Mouse (Mus musculus) heart, embryonic 16.5 days (tissue): ENCODE results near the gene Trim9. TPM values are rescaled to one million over a fixed set of nuclear protein-coding genes. Genes with fewer than 3 reads are reported as not detected.

Experiments
- ATAC-seq: fragments of 200-750 bp; cut with Nextera tagmentation; replicated peaks from 2 replicates; pipeline ENCODE4 v1.8.0; 2017; ENCODE audit warnings: moderate number of reproducible peaks; ENCODE audit not compliant: insufficient read depth, low FRiP score; ENCODE audit errors: extremely low read depth
- H3K27ac ChIP-seq: fragments of 300-500 bp; sonication (generic); 2 replicates; pipeline ENCODE4 v1.5.1; 2014; ENCODE audit warnings: mild to moderate bottlenecking, low read length, control low read depth, moderate library complexity
- H3K27me3 ChIP-seq: fragments of 300-500 bp; sonication (generic); 2 replicates; pipeline ENCODE4 v1.6.1; 2014; ENCODE audit warnings: low read length, mixed read lengths; ENCODE audit not compliant: control insufficient read depth, insufficient read depth
- H3K36me3 ChIP-seq: fragments of 300-500 bp; sonication (generic); 2 replicates; pipeline ENCODE4 v1.6.1; 2014; ENCODE audit not compliant: control insufficient read depth, insufficient read depth
- H3K4me1 ChIP-seq: fragments of 300-500 bp; sonication (generic); 2 replicates; pipeline ENCODE4 v1.6.1; 2014; ENCODE audit warnings: low read length, mixed read lengths; ENCODE audit not compliant: control insufficient read depth, insufficient read depth
- H3K4me2 ChIP-seq: fragments of 300-500 bp; sonication (generic); 2 replicates; pipeline ENCODE4 v1.6.1; 2014; ENCODE audit warnings: low read depth, mild to moderate bottlenecking, control low read depth, low read length
- H3K4me3 ChIP-seq: fragments of 300-500 bp; sonication (generic); 2 replicates; pipeline ENCODE4 v1.5.1; 2014; ENCODE audit warnings: mild to moderate bottlenecking, control low read depth, low read length
- H3K9ac ChIP-seq: fragments of 300-500 bp; sonication (generic); 2 replicates; pipeline ENCODE4 v1.6.1; 2014; ENCODE audit warnings: low read length, control low read depth
- H3K9me3 ChIP-seq: fragments of 300-500 bp; sonication (generic); replicated peaks from 2 replicates; pipeline ENCODE4 v1.6.1; 2016; ENCODE audit warnings: low read length; ENCODE audit not compliant: control insufficient read depth
- WGBS: fragments of 180-500 bp; shearing (Covaris S2); extraction: QIAGEN DNeasy Blood & Tissue Kit; methylation state at CpG from one replicate; pipeline ENCODE4 v1.1.7; 2014; 5-methylcytosine and 5-hydroxymethylcytosine counted together
- polyA plus RNA-seq: library from polyadenylated mRNA; unstranded; fragments of >200 nt; fragmentation: Nextera tagmentation; extraction: Ambion mirVana; gene quantifications from 2 replicates; pipeline ENCODE4 v1.2.1, GENCODE M21; 2015

Gene Trim9
- polyA plus RNA-seq, 1 experiment from 2014 or later = 0.11 TPM

- Histone ChIP-seq H3K4me1 (no peaks in the 10 kb centered on the region), H3K9ac (no peak overlapping the region), H3K27ac (no peak overlapping the region), H3K36me3 (peaks cover 17% of the 10 kb centered on the region), H3K9me3 (no peaks in the 10 kb centered on the region), H3K4me2 (no peak overlapping the region), H3K27me3 (no peaks in the 10 kb centered on the region), H3K4me3 (no peak overlapping the region)
- no peak for ATAC-seq
- 69% methylated on average over 16 of the region's 16 CpGs for WGBS
Observed at GRCm38 (mm10) chr12:70216229-70216800, 131.1 kb downstream of the Trim9 start.

- no peaks in the 10 kb centered on the region for H3K27me3 ChIP-seq
- H3K27ac ChIP-seq = no peak overlapping the region
- no peak for ATAC-seq
- H3K4me1 ChIP-seq = no peaks in the 10 kb centered on the region
- no peak overlapping the region for H3K4me3 ChIP-seq
- H3K9ac ChIP-seq = no peak overlapping the region
- peaks cover 9% of the 10 kb centered on the region for H3K36me3 ChIP-seq
- WGBS = 73% methylated on average over 8 of the region's 8 CpGs
- H3K4me2 ChIP-seq = no peak overlapping the region
- H3K9me3 ChIP-seq = no peaks in the 10 kb centered on the region
Observed at GRCm38 (mm10) chr12:70214281-70214680, 133.1 kb downstream of the Trim9 start.

- 85% methylated on average over 6 of the region's 6 CpGs for WGBS
- no peak for ATAC-seq
Observed at GRCm38 (mm10) chr12:70213601-70214000, 133.8 kb downstream of the Trim9 start.

GRCm38 (mm10) chr12:70212501-70212900 lies 134.9 kb downstream of the Trim9 start:
- WGBS = 80% methylated on average over 4 of the region's 4 CpGs
- ATAC-seq = no peak
- H3K4me3 ChIP-seq = no peak overlapping the region
- H3K9ac ChIP-seq = no peak overlapping the region
- no peaks in the 10 kb centered on the region for H3K4me1 ChIP-seq
- no peaks in the 10 kb centered on the region for H3K27me3 ChIP-seq
- H3K9me3 ChIP-seq = no peaks in the 10 kb centered on the region
- no peak overlapping the region for H3K4me2 ChIP-seq
- peaks cover 4% of the 10 kb centered on the region; the same call in 1 of the 2 replicates for H3K36me3 ChIP-seq
- no peak overlapping the region for H3K27ac ChIP-seq

More at GRCm38 (mm10) chr12:70213601-70214000, 133.8 kb downstream of the Trim9 start:
- Histone ChIP-seq H3K9me3 (no peaks in the 10 kb centered on the region), H3K27me3 (no peaks in the 10 kb centered on the region), H3K9ac (no peak overlapping the region), H3K4me3 (no peak overlapping the region), H3K36me3 (peaks cover 6% of the 10 kb centered on the region; the same call in 1 of the 2 replicates), H3K27ac (no peak overlapping the region), H3K4me1 (no peaks in the 10 kb centered on the region), H3K4me2 (no peak overlapping the region)

DNA sequence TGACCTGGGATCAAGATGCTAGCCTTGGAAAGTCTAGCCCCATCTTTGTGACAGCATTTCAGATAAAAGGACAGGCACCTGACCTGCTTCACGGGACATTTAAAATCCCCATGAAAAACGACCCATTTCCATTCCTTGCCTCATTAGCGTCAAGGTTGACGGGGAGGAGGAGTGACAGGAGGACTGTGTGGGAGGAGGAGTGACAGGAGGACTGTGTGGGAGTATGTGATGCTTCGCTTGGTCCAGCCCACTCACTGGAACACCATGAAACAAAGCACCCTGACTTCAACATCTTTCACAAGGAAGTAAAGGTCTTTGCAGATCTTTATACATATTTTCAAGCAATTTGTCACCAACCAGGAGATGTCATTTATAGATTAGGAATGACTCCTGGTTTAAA lies 139.2 kb downstream of the Trim9 start:
- H3K9me3 ChIP-seq = no peaks in the 10 kb centered on the region
- no peak overlapping the region for H3K4me3 ChIP-seq
- no peak overlapping the region for H3K27ac ChIP-seq
- H3K9ac ChIP-seq = no peak overlapping the region
- H3K27me3 ChIP-seq = no peaks in the 10 kb centered on the region
- WGBS = 69% methylated on average over 5 of the region's 5 CpGs
- H3K4me1 ChIP-seq = no peaks in the 10 kb centered on the region
- 0 out of 2 replicates have a peak, but pooled peaks cover 4% of the 10 kb centered on the region for H3K36me3 ChIP-seq
- no peak for ATAC-seq
- no peak overlapping the region for H3K4me2 ChIP-seq

GRCm38 (mm10) chr12:70204433-70204832 lies 143.0 kb downstream of the Trim9 start:
- ATAC-seq = no peak
- Histone ChIP-seq H3K4me1 (no peaks in the 10 kb centered on the region), H3K9ac (no peak overlapping the region), H3K27ac (no peak overlapping the region), H3K36me3 (peaks cover 3% of the 10 kb centered on the region; the same call in 1 of the 2 replicates), H3K27me3 (no peaks in the 10 kb centered on the region), H3K9me3 (no peaks in the 10 kb centered on the region), H3K4me3 (no peak overlapping the region), H3K4me2 (no peak overlapping the region)
- WGBS = 79% methylated on average over 8 of the region's 8 CpGs

GRCm38 (mm10) chr12:70201926-70202529 lies 145.4 kb downstream of the Trim9 start:
- Histone ChIP-seq H3K4me1 (no peaks in the 10 kb centered on the region), H3K27me3 (no peaks in the 10 kb centered on the region), H3K9ac (no peak overlapping the region), H3K27ac (no peak overlapping the region), H3K4me3 (no peak overlapping the region), H3K4me2 (no peak overlapping the region), H3K9me3 (no peaks in the 10 kb centered on the region), H3K36me3 (peaks cover 7% of the 10 kb centered on the region; the same call in 1 of the 2 replicates)
- 68% methylated on average over 5 of the region's 5 CpGs for WGBS
- ATAC-seq = no peak

DNA sequence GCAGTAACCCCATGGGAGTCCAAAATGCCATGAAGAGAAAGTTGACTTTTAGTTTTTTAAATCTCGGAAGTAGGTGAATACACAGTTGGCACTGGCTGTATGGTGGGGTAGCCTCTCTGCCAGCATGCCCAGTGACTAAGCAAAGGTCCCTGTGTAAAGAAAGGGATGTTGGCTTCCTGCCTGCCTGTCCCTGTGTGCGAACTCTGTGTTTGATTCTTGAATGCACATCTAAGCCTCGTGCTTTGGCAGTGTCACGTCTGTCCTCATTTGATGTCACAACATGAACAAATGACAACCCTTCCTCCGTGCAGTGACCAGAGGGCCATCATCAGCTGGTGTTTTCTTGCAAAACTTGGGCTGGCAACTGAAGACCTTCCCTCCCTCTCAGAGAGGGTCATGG lies 151.1 kb downstream of the Trim9 start:
- 88% methylated on average over 5 of the region's 5 CpGs for WGBS
- no peaks in the 10 kb centered on the region for H3K27me3 ChIP-seq
- no peaks in the 10 kb centered on the region for H3K9me3 ChIP-seq
- no peak overlapping the region for H3K4me3 ChIP-seq
- no peaks in the 10 kb centered on the region for H3K4me1 ChIP-seq
- H3K27ac ChIP-seq = no peak overlapping the region
- H3K9ac ChIP-seq = no peak overlapping the region
- H3K36me3 ChIP-seq = peaks cover 22% of the 10 kb centered on the region
- H3K4me2 ChIP-seq = no peak overlapping the region
- no peak for ATAC-seq

DNA sequence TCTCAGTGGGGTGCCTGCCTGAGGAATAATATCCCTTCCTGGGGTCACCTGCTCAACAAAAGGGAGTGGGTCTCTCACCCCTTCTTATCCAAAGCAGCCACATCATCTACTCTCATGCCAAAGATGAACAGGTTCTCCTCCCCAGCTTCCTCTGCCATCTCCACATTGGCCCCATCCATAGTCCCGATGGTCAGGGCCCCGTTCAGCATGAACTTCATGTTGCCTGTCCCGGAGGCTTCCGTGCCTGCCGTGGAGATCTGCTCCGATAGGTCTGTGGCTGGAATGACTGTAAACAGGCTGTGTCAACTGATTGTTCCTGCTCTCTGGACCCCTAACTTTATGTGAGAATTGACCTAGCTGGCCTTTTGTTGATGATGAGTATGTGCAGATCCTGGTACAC lies 152.0 kb downstream of the Trim9 start:
- Histone ChIP-seq H3K36me3 (peaks cover 19% of the 10 kb centered on the region), H3K9me3 (no peaks in the 10 kb centered on the region), H3K4me3 (no peak overlapping the region), H3K4me1 (no peaks in the 10 kb centered on the region), H3K4me2 (no peak overlapping the region), H3K27ac (no peak overlapping the region), H3K9ac (no peak overlapping the region), H3K27me3 (no peaks in the 10 kb centered on the region)
- 92% methylated on average over 6 of the region's 6 CpGs for WGBS
- ATAC-seq = no peak
